Mouse (Mus musculus) ovary, adult 18-20 months (tissue): Measurements from ENCODE around the gene Dot1l.

ENCODE experiments used
- DNase-seq: peaks from one replicate; pipeline ENCODE4 v3.0.0; 2022; ENCODE audit warnings: low spot score, mixed read lengths

Gene Dot1l

GRCm38 (mm10) chr10:80792175-80793032, 37.4 kb downstream of the Dot1l start:
- peak; percentile 60 for DNase-seq

- DNase-seq: no peak
Observed at GRCm38 (mm10) chr10:80793033-80793784, 38.2 kb downstream of the Dot1l start.

- DNase-seq: no peak
Observed at GRCm38 (mm10) chr10:80793803-80794202, 38.8 kb downstream of the Dot1l start.

- DNase-seq: no peak
Observed at GRCm38 (mm10) chr10:80794750-80795149, 39.7 kb downstream of the Dot1l start.

GRCm38 (mm10) chr10:80796307-80796848, 41.4 kb downstream of the Dot1l start:
- DNase-seq: no peak

- no peak for DNase-seq
Observed at GRCm38 (mm10) chr10:80797186-80798149, 42.5 kb downstream of the Dot1l start.

GRCm38 (mm10) chr10:80798150-80799006, 43.4 kb downstream of the Dot1l start, which contains the start of the genes Sf3a2 and Plekhj1:
Gene Sf3a2 (plus strand): TSS chr10:80798198.
Gene Plekhj1 (minus strand): TSS chr10:80798626.
- peak; percentile 95 for DNase-seq

GRCm38 (mm10) chr10:80799070-80799566, 44.1 kb downstream of the Dot1l start:
- no peak for DNase-seq

- no peak for DNase-seq
Observed at GRCm38 (mm10) chr10:80802204-80802912, 47.4 kb downstream of the Dot1l start.

- no peak for DNase-seq
Observed at GRCm38 (mm10) chr10:80802996-80803395, 48.0 kb downstream of the Dot1l start.

- DNase-seq: no peak
Observed at GRCm38 (mm10) chr10:80804340-80804739, 49.3 kb downstream of the Dot1l start.

GRCm38 (mm10) chr10:80804916-80805315, 49.9 kb downstream of the Dot1l start, which contains the start of gene Amh:
Gene Amh (plus strand): TSS chr10:80805243.
- DNase-seq: peak; percentile 66

- DNase-seq: no peak
Observed at GRCm38 (mm10) chr10:80805322-80805721, 50.3 kb downstream of the Dot1l start.

GRCm38 (mm10) chr10:80805925-80806324, 50.9 kb downstream of the Dot1l start:
- no peak for DNase-seq

- no peak for DNase-seq
Observed at GRCm38 (mm10) chr10:80806341-80807056, 51.5 kb downstream of the Dot1l start.

- peak; percentile 78 for DNase-seq
Observed at GRCm38 (mm10) chr10:80807057-80807627, 52.1 kb downstream of the Dot1l start.

- no peak for DNase-seq
Observed at GRCm38 (mm10) chr10:80808099-80808984, 53.3 kb downstream of the Dot1l start.
